Mouse (Mus musculus): Measurements from ENCODE around the gene Fbn1. TPM values are rescaled to one million over a fixed set of nuclear protein-coding genes. Genes with fewer than 3 reads are reported as not detected.

Gene Fbn1
- polyA plus RNA-seq (2012; ENCODE audit: low replicate concordance) = 0.11 and 0.19 TPM in 2 replicates

DNA sequence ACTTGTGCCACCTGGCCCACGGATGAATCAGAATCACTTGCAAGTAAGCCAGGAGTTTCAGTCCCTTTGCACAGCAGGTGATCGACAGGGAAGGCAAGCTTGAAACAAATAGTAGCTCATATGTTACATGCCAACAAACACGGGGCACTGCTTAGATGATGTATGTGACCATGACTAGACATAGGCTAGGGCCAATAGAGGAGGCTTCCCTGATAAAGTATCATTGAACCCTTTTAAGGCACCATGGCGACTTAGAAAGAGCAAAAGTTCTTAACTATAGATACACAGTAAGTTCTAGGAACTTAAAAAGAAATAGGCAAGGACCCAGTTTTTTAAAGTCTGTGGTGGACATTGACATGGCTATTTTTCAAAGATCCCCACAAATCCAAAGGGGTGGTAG is at the start of gene Fbn1:
Fbn1 (minus strand) TSS at position 101 of the 400 bp plus-strand sequence.

DNA sequence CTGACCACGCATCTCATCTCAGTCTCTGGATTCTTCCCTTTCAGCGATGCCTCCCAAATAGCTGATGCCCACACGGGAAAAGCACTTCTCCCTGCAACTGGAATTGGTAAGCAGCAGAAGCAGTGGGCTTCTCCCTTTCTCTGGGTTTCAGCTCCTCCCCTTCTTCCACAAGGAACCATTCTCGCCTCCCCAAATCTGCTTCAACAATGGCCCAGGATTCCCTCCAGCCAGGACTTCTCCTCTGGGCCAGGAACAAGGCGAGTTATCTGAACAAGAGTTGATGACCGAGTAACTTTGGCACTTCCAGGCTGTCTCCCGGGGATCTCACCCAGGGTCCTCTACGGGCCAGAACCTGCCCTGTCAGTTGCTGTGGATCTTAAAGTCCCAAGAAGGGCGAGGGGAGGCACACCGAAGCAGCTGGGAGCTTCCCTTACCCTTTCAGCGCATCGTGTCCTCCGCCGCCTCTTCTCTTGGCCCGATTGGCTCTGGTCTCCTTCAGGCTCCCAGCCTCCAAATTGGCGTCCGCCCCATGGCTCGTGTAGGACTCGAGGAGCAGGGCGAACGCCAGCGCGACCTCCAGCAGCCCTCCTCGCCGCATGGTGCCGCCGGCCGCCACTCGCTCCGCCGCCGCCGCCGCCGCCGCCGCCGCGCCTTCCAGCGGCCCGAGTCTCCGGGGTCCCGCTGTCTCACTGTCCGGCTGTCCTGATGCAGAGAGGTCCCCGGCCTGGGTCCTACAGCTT is 2.6 kb downstream of the Fbn1 start, which contains the start of gene Gm9913:
Gm9913 (plus strand) TSS at position 84 of the 740 bp plus-strand sequence.

Other genes with a start within 250 kb of the Fbn1 start
- gene Gm9913, start 2.9 kb downstream of the Fbn1 start, polyA plus RNA-seq (2012; ENCODE audit: low replicate concordance) = not detected in 2 replicates
- gene Cep152, start 117.1 kb upstream of the Fbn1 start, polyA plus RNA-seq (2012; ENCODE audit: low replicate concordance) = 1.3 and 2.2 TPM in 2 replicates
- gene Eid1, start 165.1 kb upstream of the Fbn1 start, polyA plus RNA-seq (2012; ENCODE audit: low replicate concordance) = 30.7 and 38.0 TPM in 2 replicates
- 0.50 and 1.4 TPM in 2 replicates for gene Shc4, start 216.2 kb upstream of the Fbn1 start, polyA plus RNA-seq (2012; ENCODE audit: low replicate concordance)